Mouse (Mus musculus) telencephalon, adult 2 months (tissue): ENCODE data around the gene Degs1.
A peak's percentile ranks its signal among the peaks of the same experiment; 100 is the strongest.

ENCODE experiments used
- DNase-seq: peaks from one replicate; pipeline ENCODE4 v3.0.0-alpha.2; 2011; ENCODE audit warnings: low read depth, low spot score

The Degs1 gene

GRCm38 (mm10) chr1:182280577-182280976 lies 2.0 kb downstream of the Degs1 start:
- DNase-seq = no peak

- DNase-seq = no peak
Measured at GRCm38 (mm10) chr1:182280046-182280445, 2.6 kb downstream of the Degs1 start.

GRCm38 (mm10) chr1:182279436-182279835 lies 3.2 kb downstream of the Degs1 start:
- no peak for DNase-seq

GRCm38 (mm10) chr1:182275109-182275508 lies 7.5 kb downstream of the Degs1 start:
- DNase-seq = no peak

- no peak for DNase-seq
Measured at GRCm38 (mm10) chr1:182271632-182272031, 11.0 kb downstream of the Degs1 start.

- no peak for DNase-seq
Measured at GRCm38 (mm10) chr1:182271130-182271529, 11.5 kb downstream of the Degs1 start.

- DNase-seq = no peak
Measured at GRCm38 (mm10) chr1:182268317-182268716, 14.3 kb downstream of the Degs1 start.

- no peak for DNase-seq
Measured at GRCm38 (mm10) chr1:182266028-182266525, 16.5 kb downstream of the Degs1 start.

GRCm38 (mm10) chr1:182256041-182256680 lies 26.4 kb downstream of the Degs1 start:
- DNase-seq = no peak

- no peak for DNase-seq
Measured at GRCm38 (mm10) chr1:182255031-182255430, 27.6 kb downstream of the Degs1 start.

- DNase-seq = no peak
Measured at GRCm38 (mm10) chr1:182254618-182255017, 28.0 kb downstream of the Degs1 start.

- DNase-seq = no peak
Measured at GRCm38 (mm10) chr1:182253756-182254534, 28.7 kb downstream of the Degs1 start.

GRCm38 (mm10) chr1:182252534-182253171 lies 30.0 kb downstream of the Degs1 start:
- no peak for DNase-seq

- no peak for DNase-seq
Measured at GRCm38 (mm10) chr1:182250734-182251133, 31.9 kb downstream of the Degs1 start.

GRCm38 (mm10) chr1:182249298-182249697 lies 33.3 kb downstream of the Degs1 start:
- no peak for DNase-seq

GRCm38 (mm10) chr1:182245003-182245402 lies 37.6 kb downstream of the Degs1 start:
- DNase-seq = no peak

- no peak for DNase-seq
Measured at GRCm38 (mm10) chr1:182238056-182238703, 44.4 kb downstream of the Degs1 start.

GRCm38 (mm10) chr1:182237386-182237785 lies 45.2 kb downstream of the Degs1 start:
- peak; percentile 9 for DNase-seq

GRCm38 (mm10) chr1:182235174-182235573 lies 47.4 kb downstream of the Degs1 start:
- no peak for DNase-seq

- DNase-seq = no peak
Measured at GRCm38 (mm10) chr1:182229381-182229780, 53.2 kb downstream of the Degs1 start.

GRCm38 (mm10) chr1:182227141-182227963 lies 55.3 kb downstream of the Degs1 start:
- no peak for DNase-seq
